Mouse (Mus musculus): ENCODE data around the gene Sit1.
A peak's percentile ranks its signal among the peaks of the same experiment; 100 is the strongest.
"Not testable (repeated sequence)": the region's sequence is repeated elsewhere in the genome, so short reads cannot be mapped to it uniquely, and the experiment has no call there.

The Sit1 gene

GRCm38 (mm10) chr4:43499407-43500333 is 16.1 kb upstream of the Sit1 start, which contains the start of gene Arhgef39:
TSS of gene Arhgef39 (minus strand) at chr4:43499695.
- DNase-seq, result peak; percentile 80 to 85

GRCm38 (mm10) chr4:43498983-43499382 is 15.4 kb upstream of the Sit1 start:
- no peak for DNase-seq

GRCm38 (mm10) chr4:43497946-43498345 is 14.4 kb upstream of the Sit1 start:
- no peak for DNase-seq

- DNase-seq, result no peak
These were observed 13.9 kb upstream of the Sit1 start for GRCm38 (mm10) chr4:43497405-43497804.

- DNase-seq, result no peak
These were observed 13.1 kb upstream of the Sit1 start for GRCm38 (mm10) chr4:43496587-43496986.

GRCm38 (mm10) chr4:43493846-43494240 is 10.3 kb upstream of the Sit1 start:
- no peak for DNase-seq

- DNase-seq, result peak; percentile 93 to 96
These were observed 9.8 kb upstream of the Sit1 start for GRCm38 (mm10) chr4:43493186-43493845.

- peak; percentile 95 to 96 for DNase-seq
These were observed 9.3 kb upstream of the Sit1 start, which contains the start of gene Ccdc107 for GRCm38 (mm10) chr4:43492821-43493185. TSS of gene Ccdc107 (plus strand) at chr4:43492900.

GRCm38 (mm10) chr4:43492101-43492820 is 8.7 kb upstream of the Sit1 start:
- DNase-seq, result no peak

- peak; percentile 78 to 87 for DNase-seq
These were observed 7.3 kb upstream of the Sit1 start for GRCm38 (mm10) chr4:43490801-43491200.

GRCm38 (mm10) chr4:43489611-43490010 is 6.1 kb upstream of the Sit1 start:
- DNase-seq, result no peak

GRCm38 (mm10) chr4:43485666-43486065 is 2.1 kb upstream of the Sit1 start:
- DNase-seq, result not testable (repeated sequence)

- DNase-seq, result no peak
These were observed 943 bp downstream of the Sit1 start for GRCm38 (mm10) chr4:43482591-43482990.

GRCm38 (mm10) chr4:43481894-43482456 is 1.6 kb downstream of the Sit1 start:
- no peak for DNase-seq

- DNase-seq, result no peak
These were observed 2.5 kb downstream of the Sit1 start for GRCm38 (mm10) chr4:43480985-43481384.

GRCm38 (mm10) chr4:43478906-43479832 is 4.4 kb downstream of the Sit1 start:
- peak; percentile 73 to 77 for DNase-seq

GRCm38 (mm10) chr4:43478534-43478858 is 5.0 kb downstream of the Sit1 start:
- DNase-seq, result no peak

- DNase-seq, result peak; percentile 91 to 94
These were observed 5.5 kb downstream of the Sit1 start for GRCm38 (mm10) chr4:43477857-43478533.

GRCm38 (mm10) chr4:43476604-43477003 is 6.9 kb downstream of the Sit1 start:
- DNase-seq, result no peak

GRCm38 (mm10) chr4:43473636-43474035 is 9.9 kb downstream of the Sit1 start:
- no peak for DNase-seq

- no peak for DNase-seq
These were observed 13.2 kb downstream of the Sit1 start for GRCm38 (mm10) chr4:43470301-43470700.
